Mouse (Mus musculus) small intestine, adult 2 months (tissue): ENCODE measurements at regions not wholly inside any gene's neighbourhood (a gene's known extent, or its start where the extent isn't known, plus 50 kb on each side); places are given as distances from the start of the nearest gene placed in this dataset.

ENCODE experiments used
- H3K27ac ChIP-seq: fragments of 200-500 bp; 2 replicates; pipeline ENCODE4 v1.5.1; 2012; ENCODE audit warnings: low read depth, low read length, control low read depth, inconsistent platforms; ENCODE audit not compliant: insufficient read depth
- H3K27me3 ChIP-seq: fragments of 200-500 bp; 2 replicates; pipeline ENCODE4 v1.6.1; 2012; ENCODE audit warnings: mild to moderate bottlenecking, moderate library complexity, low read length, inconsistent platforms; ENCODE audit not compliant: control insufficient read depth, insufficient read depth
- H3K36me3 ChIP-seq: fragments of 200-500 bp; 2 replicates; pipeline ENCODE4 v1.6.1; 2012; ENCODE audit warnings: mild to moderate bottlenecking, low read length, control low read depth, inconsistent platforms; ENCODE audit not compliant: control insufficient read depth, insufficient read depth
- H3K4me1 ChIP-seq: fragments of 200-500 bp; 2 replicates; pipeline ENCODE4 v1.6.1; 2012; ENCODE audit warnings: low read length, inconsistent platforms, mixed read lengths; ENCODE audit not compliant: control insufficient read depth, insufficient read depth, insufficient read length
- H3K4me3 ChIP-seq: fragments of 200-500 bp; 2 replicates; pipeline ENCODE4 v1.5.1; 2012; ENCODE audit warnings: low read depth, mild to moderate bottlenecking, control low read depth, inconsistent platforms, low read length, moderate library complexity
- CTCF ChIP-seq: fragments of 200-500 bp; IDR thresholded peaks from 2 replicates; pipeline ENCODE4 v1.5.1; 2012; ENCODE audit warnings: low read depth, mild to moderate bottlenecking, control low read depth, inconsistent platforms, low read length, moderate library complexity, mixed read lengths; ENCODE audit not compliant: insufficient replicate concordance, insufficient read length; ENCODE audit errors: extremely low read depth
- POLR2A ChIP-seq: fragments of 200-500 bp; IDR thresholded peaks from 2 replicates; pipeline ENCODE4 v1.6.1; 2012; ENCODE audit warnings: low read depth, mild to moderate bottlenecking, control low read depth, inconsistent platforms, low read length, moderate library complexity
- WGBS: fragments of 180-500 bp; shearing (Covaris S2); methylation state at CpG from one replicate; pipeline ENCODE4 v1.1.7; 2018; 5-methylcytosine and 5-hydroxymethylcytosine counted together

DNA sequence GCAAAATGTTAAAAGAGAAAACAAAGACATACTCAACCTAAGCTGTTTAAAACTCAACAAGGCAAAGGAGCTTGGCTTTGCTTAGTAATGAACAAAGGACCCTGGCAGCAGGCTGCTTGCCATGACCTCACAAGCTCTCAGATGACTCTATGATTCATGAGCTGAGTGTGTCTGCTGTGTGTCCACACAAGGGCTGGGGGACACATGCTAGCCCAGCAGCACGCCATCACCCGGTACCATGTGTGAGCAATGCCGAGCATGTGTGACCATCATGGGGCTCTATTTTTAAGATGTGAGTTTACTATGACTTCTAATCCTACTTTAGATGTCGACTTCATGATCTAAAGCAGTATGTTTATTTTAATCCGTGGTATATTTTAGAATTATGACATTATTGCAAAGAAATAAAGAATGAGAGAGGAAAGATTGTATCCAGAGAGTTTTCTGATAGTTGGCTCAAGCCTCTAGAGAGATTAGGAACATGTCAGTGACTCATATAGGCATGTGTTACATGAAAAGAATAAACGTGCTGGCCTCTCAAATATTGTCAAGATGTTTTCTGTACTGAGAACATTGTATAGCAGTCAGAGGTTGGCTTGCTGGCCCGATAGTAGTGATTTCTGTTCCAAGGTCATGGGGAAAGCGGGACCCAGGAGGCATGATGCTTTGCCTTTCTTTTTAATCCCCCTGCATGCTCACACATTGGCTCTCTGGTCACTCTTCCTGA is 400.1 kb upstream of the Intu start:
- H3K4me3 ChIP-seq: no peak overlapping the region
- 78% methylated on average over 8 of the region's 8 CpGs for WGBS

DNA sequence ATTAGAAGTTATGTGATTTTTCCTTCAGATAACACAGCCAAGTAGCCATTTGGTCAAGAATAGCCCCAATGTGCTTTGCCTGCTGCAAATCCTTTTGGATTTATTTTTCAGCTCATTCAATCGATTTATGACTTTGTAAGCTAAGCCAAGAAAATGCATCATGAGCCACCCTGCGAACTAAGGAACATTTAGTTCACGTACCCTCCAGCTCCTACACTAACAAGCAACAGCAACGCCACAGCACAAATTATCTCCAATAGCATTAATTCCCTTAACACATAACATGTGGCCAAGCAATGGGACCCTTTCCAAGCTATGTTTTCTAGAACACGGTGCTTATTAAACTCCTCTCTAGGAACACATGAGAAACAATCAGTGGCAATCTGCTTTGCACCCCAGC is 392.4 kb upstream of the Intu start:
- Histone ChIP-seq H3K36me3 (no peaks in the 10 kb centered on the region), H3K4me1 (no peaks in the 10 kb centered on the region), H3K4me3 (no peak overlapping the region), H3K27ac (no peak overlapping the region), H3K27me3 (no peaks in the 10 kb centered on the region)
- WGBS: 79% methylated on average over 5 of the region's 5 CpGs
- no peak for TF ChIP-seq POLR2A
- TF ChIP-seq CTCF: no peak

More for the DNA sequence above, 400.1 kb upstream of the Intu start:
- no peaks in the 10 kb centered on the region for H3K27me3 ChIP-seq
- H3K36me3 ChIP-seq: no peaks in the 10 kb centered on the region
- TF ChIP-seq POLR2A: no peak
- no peak for TF ChIP-seq CTCF
- H3K27ac ChIP-seq: no peak overlapping the region
- no peaks in the 10 kb centered on the region for H3K4me1 ChIP-seq

DNA sequence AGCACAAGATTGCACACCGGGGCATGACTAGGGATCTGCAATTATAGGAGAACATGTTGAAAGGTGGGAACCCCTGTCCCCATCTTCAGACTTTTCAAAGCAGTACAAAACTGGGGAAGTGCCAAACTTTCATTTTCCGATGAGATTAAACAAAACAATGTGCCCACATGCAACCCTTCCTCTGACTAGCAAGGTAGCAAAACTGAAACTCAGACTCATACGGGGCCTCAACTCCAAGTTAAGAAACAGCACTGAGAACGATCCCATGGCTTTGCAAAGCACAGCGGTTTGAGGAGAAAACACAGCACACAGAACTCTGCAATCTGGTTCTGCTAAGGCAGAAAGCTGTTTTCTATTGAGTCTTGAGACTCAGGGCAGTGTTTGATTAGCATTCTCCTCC is 388.9 kb upstream of the Intu start:
- Histone ChIP-seq H3K27me3 (no peaks in the 10 kb centered on the region), H3K27ac (no peak overlapping the region), H3K4me1 (no peaks in the 10 kb centered on the region), H3K4me3 (no peak overlapping the region), H3K36me3 (no peaks in the 10 kb centered on the region)
- 84% methylated on average over 5 of the region's 5 CpGs for WGBS
- TF ChIP-seq CTCF (no peak), POLR2A (no peak)

DNA sequence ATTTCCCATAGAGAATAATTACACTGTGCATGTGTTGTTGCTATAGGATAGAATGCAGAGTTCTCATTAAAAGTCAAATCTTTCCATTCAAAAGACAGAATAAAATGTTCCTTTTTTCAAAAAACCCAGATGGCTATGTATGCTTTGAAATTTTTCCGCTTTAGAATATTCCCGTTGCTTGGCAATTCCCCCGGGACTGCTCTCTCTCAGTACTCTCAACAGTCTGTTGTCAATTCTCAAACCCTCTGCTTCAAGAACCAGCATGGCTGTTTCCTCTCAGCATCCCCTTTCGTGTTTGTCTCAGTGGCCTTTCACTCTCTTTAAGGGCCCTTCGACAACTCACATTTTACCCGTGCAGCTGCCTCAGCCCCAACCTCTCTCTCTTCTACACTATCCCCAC is 372.5 kb upstream of the Intu start:
- no peak overlapping the region for H3K4me3 ChIP-seq
- H3K36me3 ChIP-seq: no peaks in the 10 kb centered on the region
- H3K27me3 ChIP-seq: no peaks in the 10 kb centered on the region
- no peak overlapping the region for H3K27ac ChIP-seq
- 81% methylated on average over 6 of the region's 6 CpGs for WGBS
- H3K4me1 ChIP-seq: no peaks in the 10 kb centered on the region
- TF ChIP-seq CTCF (no peak), POLR2A (no peak)

DNA sequence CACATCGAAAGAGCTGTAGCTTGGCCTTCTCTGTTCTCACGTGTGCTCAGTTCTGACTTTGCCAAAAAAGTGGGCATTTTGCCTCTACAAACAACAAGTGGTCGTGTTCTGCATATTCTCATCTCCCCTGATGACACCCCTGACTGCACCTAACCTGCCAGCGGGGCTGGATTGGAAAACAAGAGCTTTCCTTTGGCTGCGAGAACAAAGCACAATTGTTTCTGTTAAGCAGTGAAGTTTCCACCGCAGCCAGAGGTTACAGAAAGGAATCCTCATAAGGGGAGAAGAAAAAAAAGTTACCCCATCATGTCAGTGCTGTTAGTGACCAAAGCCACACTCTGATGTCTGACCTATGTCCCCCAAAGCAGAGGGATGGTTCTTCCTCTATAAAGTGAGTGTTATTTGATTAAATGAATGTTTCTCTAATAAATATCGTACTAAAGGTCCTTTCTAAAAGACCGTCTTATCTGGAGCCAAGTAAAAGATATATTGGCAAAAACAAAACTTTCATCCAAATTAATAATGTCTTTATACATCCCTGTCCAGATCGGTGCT is 371.4 kb upstream of the Intu start:
- no peaks in the 10 kb centered on the region for H3K36me3 ChIP-seq
- TF ChIP-seq CTCF: no peak
- TF ChIP-seq POLR2A: no peak
- no peak overlapping the region for H3K27ac ChIP-seq
- no peaks in the 10 kb centered on the region for H3K27me3 ChIP-seq
- H3K4me3 ChIP-seq: no peak overlapping the region
- 74% methylated on average over 9 of the region's 9 CpGs for WGBS
- H3K4me1 ChIP-seq: no peaks in the 10 kb centered on the region

DNA sequence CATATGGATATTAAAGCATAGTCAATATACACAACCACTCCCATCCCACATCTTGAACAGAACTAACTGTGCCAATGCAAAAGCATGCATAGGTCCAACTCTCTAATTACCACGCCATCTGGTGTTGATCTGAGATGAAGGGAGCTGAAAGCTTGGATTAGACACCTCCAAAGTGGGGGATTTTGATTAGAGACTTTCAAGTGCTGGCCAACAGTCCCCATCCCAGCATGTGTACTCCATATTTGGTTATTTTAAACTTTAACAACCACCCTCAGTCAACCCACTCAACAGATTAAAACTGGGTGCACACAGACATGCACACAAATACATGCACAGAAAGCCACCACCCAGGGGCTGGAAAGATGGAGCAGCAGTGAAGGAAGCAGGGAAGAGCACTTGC is 366.9 kb upstream of the Intu start:
- TF ChIP-seq CTCF (no peak), POLR2A (no peak)
- Histone ChIP-seq H3K36me3 (no peaks in the 10 kb centered on the region), H3K27me3 (no peaks in the 10 kb centered on the region), H3K4me3 (no peak overlapping the region), H3K4me1 (no peaks in the 10 kb centered on the region), H3K27ac (no peak overlapping the region)
- 70% methylated on average over 1 of the region's 1 CpGs for WGBS

DNA sequence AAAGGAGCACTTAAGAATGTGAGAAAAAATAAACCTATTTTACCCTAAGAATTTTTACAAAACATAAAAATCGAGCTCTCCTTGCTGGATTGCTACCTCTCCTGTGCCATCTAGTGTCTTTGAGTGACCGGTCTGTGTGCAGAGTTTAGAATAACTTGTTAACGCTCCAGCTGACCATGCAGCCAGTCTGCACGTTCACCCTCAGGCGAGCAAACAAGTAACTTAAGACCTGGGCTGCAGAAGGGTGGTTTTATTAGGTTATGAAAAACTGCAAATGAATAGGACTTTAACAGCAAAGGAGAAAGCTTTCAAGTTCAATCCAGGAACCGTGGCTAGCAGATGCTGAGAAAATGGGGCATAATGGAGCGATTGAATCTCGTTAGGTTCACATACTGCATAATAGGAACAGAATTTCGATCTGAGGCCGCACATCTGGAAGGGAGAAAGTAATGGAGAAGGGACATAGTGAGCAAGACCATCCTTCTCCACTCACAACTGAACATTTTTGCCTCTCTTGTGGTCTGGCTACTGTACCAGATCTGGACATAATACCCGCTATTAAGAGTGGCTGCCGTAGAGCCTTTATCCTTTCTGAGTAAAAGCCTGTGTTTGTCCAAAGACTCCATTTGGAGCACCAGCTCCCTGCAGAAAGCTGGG is 363.0 kb upstream of the Intu start:
- TF ChIP-seq POLR2A (no peak), CTCF (no peak)
- Histone ChIP-seq H3K27me3 (no peaks in the 10 kb centered on the region), H3K4me1 (no peaks in the 10 kb centered on the region), H3K27ac (no peak overlapping the region), H3K4me3 (no peak overlapping the region), H3K36me3 (no peaks in the 10 kb centered on the region)
- WGBS: 75% methylated on average over 12 of the region's 12 CpGs
